Mouse (Mus musculus) liver, postnatal 0 days (tissue): Measurements from ENCODE around the gene Hipk2.

Experiments used
- CTCF ChIP-seq: sonication (generic); IDR thresholded peaks from 2 replicates; pipeline ENCODE4 v1.5.1; 2016; ENCODE audit warnings: antibody characterized with exemption, low read depth
- EP300 ChIP-seq: IDR thresholded peaks from 2 replicates; pipeline ENCODE4 v1.6.1; 2016; ENCODE audit warnings: antibody characterized with exemption, low read depth, mild to moderate bottlenecking

DNA sequence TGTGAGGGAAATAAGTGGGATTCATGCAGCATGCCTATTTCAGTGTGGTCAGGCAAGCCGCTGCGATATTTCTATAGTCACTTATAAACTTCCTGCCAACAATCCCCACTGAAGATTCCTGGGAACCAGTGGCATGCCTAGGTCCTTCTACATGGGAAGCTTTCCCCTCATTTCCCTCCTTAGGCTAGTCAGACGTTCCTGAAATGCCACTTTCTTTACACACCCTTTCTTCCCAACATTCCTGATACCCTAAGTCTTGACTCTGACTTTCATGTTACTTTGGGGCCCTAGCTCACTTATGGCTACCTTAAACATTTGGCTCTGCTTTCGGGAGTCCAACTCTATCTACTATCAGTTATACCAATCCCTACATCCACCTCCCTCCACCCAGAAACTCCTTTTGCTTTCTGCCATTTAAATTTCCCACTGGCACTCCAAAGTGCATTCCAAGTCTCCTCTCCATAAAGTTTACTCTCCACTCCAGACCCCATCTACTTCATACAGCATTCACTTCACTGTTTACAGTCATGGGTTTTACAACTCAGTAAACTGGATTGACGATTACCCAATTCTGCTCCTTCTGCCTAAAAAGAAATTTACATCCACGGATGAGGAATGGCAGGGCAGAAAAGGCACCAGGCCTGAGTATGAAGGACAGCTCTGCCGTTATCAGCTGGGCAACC, 103.0 kb downstream of the Hipk2 start:
- TF ChIP-seq CTCF = no peak
- no peak for TF ChIP-seq EP300
